Mouse (Mus musculus) forebrain, embryonic 14.5 days (tissue): ENCODE data around the gene Ephb2. TPM values are rescaled to one million over a fixed set of nuclear protein-coding genes. Genes with fewer than 3 reads are reported as not detected.

Source experiments
- ATAC-seq: fragments of 200-750 bp; cut with Nextera tagmentation; 2 replicates; pipeline ENCODE4 v1.8.0; 2017; ENCODE audit warnings: mild to moderate bottlenecking, moderate library complexity
- DNase-seq: peaks from one replicate; pipeline ENCODE4 v3.0.0-alpha.2; 2015; ENCODE audit warnings: low spot score
- H3K27ac ChIP-seq: fragments of 300-500 bp; sonication (generic); 2 replicates; pipeline ENCODE4 v1.5.1; 2014; ENCODE audit warnings: low read depth, mild to moderate bottlenecking, control low read depth, low read length, moderate library complexity
- H3K27me3 ChIP-seq: fragments of 300-500 bp; sonication (generic); replicated peaks from 2 replicates; pipeline ENCODE4 v1.6.1; 2014; ENCODE audit warnings: low read length, control low read depth, mixed read lengths; ENCODE audit not compliant: control insufficient read depth, insufficient read depth
- H3K36me3 ChIP-seq: fragments of 300-500 bp; sonication (generic); 2 replicates; pipeline ENCODE4 v1.6.1; 2014; ENCODE audit warnings: low read length, control low read depth; ENCODE audit not compliant: control insufficient read depth, insufficient read depth
- H3K4me1 ChIP-seq: fragments of 300-500 bp; sonication (generic); 2 replicates; pipeline ENCODE4 v1.6.1; 2014; ENCODE audit warnings: antibody characterized with exemption, low read length, control low read depth; ENCODE audit not compliant: control insufficient read depth, insufficient read depth
- H3K4me2 ChIP-seq: fragments of 300-500 bp; sonication (generic); 2 replicates; pipeline ENCODE4 v1.6.1; 2014; ENCODE audit warnings: mild to moderate bottlenecking, control low read depth, low read length
- H3K4me3 ChIP-seq: fragments of 300-500 bp; sonication (generic); 2 replicates; pipeline ENCODE4 v1.5.1; 2014; ENCODE audit warnings: low read depth, low read length, control low read depth
- H3K9ac ChIP-seq: fragments of 300-500 bp; sonication (generic); 2 replicates; pipeline ENCODE4 v1.6.1; 2014; ENCODE audit warnings: mild to moderate bottlenecking, low read length, control low read depth, moderate library complexity
- H3K9me3 ChIP-seq: fragments of 300-500 bp; sonication (generic); replicated peaks from 2 replicates; pipeline ENCODE4 v1.6.1; 2016; ENCODE audit warnings: low read length, control low read depth, mixed read lengths; ENCODE audit not compliant: control insufficient read depth
- WGBS: fragments of 180-500 bp; shearing (Covaris S2); extraction: QIAGEN DNeasy Blood & Tissue Kit; methylation state at CpG from one replicate; pipeline ENCODE4 v1.1.7; 2014; 5-methylcytosine and 5-hydroxymethylcytosine counted together
- polyA plus RNA-seq: library from polyadenylated mRNA; unstranded; fragments of >200 nt; fragmentation: Nextera tagmentation; extraction: Ambion mirVana; gene quantifications from 2 replicates; pipeline ENCODE4 v1.2.1, GENCODE M21; 2014

The Ephb2 gene
- 9.3 and 9.6 TPM in 2 replicates for polyA plus RNA-seq

DNA sequence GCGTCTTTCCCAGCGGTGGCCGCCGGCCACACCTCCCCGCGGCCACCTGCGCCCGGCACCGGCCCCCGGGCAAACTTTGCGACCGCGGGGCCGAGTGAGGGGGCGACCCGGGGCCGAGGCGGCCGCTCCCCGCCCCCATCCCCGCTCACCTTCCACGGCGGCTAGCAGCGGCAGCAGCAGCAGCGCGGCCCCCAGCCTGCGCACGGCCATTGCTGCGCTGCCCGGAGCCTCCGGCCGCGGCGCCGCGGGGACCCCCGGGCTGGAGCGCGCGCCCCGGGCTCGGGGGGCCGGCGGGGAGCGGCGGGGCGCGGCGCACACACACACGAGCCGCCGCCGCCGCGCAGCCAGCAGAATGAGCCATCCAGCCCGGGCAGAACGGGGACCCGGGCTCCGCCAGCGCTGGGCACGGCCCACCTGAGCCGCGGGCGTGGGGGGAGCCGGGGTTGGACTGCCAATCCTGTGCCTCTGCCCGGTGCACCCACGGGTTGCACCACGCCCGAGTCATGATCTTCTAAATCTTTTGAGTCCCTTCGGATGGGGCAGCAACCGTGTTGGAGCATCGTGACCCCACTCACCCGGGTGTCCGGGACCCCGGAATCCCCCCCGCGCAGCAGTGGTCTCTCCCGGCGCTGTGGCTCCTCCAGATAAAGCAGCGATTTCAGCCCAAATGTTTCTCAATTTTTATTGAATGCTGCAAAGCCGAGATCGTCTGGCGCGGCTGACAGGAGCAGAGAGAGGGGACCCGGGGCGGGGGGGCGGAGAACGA lies at the start of gene Ephb2:
Gene Ephb2 (minus strand): TSS at position 368 of the 766 bp plus-strand sequence.
- no peaks in the 10 kb centered on the region for H3K36me3 ChIP-seq
- DNase-seq (peak; percentile 86), ATAC-seq (peak; percentile 86)
- H3K9ac ChIP-seq, result peak within 1 kb of the TSS; percentile 98
- no peaks in the 10 kb centered on the region for H3K9me3 ChIP-seq
- H3K27me3 ChIP-seq, result no peaks in the 10 kb centered on the region
- under 1% methylated on average over 64 of the region's 88 CpGs for WGBS
- H3K4me1 ChIP-seq, result peaks cover 49% of the 10 kb centered on the region
- peak within 1 kb of the TSS; percentile 100 for H3K27ac ChIP-seq
- H3K4me3 ChIP-seq, result peak within 1 kb of the TSS; percentile 92
- H3K4me2 ChIP-seq, result peak within 1 kb of the TSS; percentile 93

DNA sequence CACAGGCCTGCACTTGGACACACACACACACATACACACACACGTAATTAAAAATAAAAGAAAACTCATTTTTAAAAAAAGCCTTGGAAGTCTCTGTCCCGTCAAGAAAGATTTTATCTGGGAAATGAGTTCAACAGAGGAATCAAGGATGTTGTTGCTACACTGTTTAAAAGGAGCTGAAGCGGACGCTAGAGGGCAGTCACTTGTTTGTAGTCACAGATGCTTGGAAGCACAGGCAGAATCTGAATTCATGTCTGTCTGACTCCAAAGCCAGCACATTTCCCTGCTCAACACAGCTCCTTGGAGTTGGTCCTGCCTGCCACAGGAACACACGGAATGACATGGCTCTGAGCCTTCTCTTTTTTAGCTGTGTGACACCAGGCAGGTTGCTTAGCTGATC lies 42.8 kb upstream of the Ephb2 start:
- H3K27ac ChIP-seq, result no peak overlapping the region
- no peaks in the 10 kb centered on the region for H3K27me3 ChIP-seq
- H3K4me1 ChIP-seq, result no peaks in the 10 kb centered on the region
- peak; percentile 62 for DNase-seq
- 17% methylated on average over 5 of the region's 5 CpGs for WGBS
- no peaks in the 10 kb centered on the region for H3K9me3 ChIP-seq
- no peaks in the 10 kb centered on the region for H3K36me3 ChIP-seq
- no peak overlapping the region for H3K9ac ChIP-seq
- no peak overlapping the region for H3K4me2 ChIP-seq
- ATAC-seq, result no peak
- H3K4me3 ChIP-seq, result no peak overlapping the region

DNA sequence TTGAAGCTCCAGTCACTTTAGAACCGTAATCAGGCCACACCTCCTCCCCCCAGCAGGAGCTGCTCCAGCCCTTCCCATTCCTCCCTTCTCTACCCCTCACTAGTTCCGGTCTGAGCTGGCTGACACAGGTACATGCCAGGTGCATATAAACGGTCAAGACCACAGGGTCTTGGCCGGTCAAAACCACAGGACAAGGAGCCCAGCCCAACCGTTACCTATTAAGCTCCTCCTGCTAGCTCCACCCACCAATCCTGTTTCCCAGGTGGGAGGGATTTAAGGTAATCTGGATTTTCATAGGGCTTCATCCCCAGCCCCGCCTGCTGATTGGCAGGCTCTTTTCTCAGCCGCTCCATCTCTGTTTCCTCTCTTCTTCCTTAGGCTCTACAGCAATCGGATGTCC lies 42.4 kb upstream of the Ephb2 start:
- H3K27me3 ChIP-seq, result no peaks in the 10 kb centered on the region
- H3K9me3 ChIP-seq, result no peaks in the 10 kb centered on the region
- DNase-seq (no peak), ATAC-seq (no peak)
- H3K4me1 ChIP-seq, result no peaks in the 10 kb centered on the region
- H3K36me3 ChIP-seq, result no peaks in the 10 kb centered on the region
- WGBS, result 52% methylated on average over 8 of the region's 8 CpGs
- H3K4me3 ChIP-seq, result no peak overlapping the region
- no peak overlapping the region for H3K9ac ChIP-seq
- no peak overlapping the region for H3K27ac ChIP-seq
- no peak overlapping the region for H3K4me2 ChIP-seq

DNA sequence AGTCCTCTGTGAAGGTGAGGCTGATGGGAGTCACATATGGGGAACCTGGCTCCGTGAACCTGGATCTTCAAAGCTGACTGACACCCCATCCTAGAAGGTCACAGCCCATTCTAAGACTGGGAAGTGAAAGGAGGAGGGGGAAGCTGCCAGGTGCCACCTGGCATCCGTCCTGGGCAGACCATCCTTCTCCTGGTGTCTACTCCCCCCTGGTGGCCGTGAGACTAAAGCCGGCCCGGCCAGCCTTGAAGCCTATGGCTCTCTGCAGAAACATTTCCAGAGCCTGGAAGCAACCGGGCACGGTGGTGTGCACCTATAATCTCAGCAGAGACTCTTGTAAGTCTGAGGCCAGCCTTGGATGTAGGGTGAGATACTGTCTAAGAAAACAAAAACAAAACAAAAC lies 41.2 kb upstream of the Ephb2 start:
- no peaks in the 10 kb centered on the region for H3K9me3 ChIP-seq
- no peaks in the 10 kb centered on the region for H3K27me3 ChIP-seq
- DNase-seq, result peak; percentile 79
- no peak overlapping the region for H3K27ac ChIP-seq
- peak; percentile 60 for ATAC-seq
- no peak overlapping the region for H3K9ac ChIP-seq
- H3K4me1 ChIP-seq, result no peaks in the 10 kb centered on the region
- no peaks in the 10 kb centered on the region for H3K36me3 ChIP-seq
- no peak overlapping the region for H3K4me2 ChIP-seq
- WGBS, result 22% methylated on average over 7 of the region's 7 CpGs
- no peak overlapping the region for H3K4me3 ChIP-seq

DNA sequence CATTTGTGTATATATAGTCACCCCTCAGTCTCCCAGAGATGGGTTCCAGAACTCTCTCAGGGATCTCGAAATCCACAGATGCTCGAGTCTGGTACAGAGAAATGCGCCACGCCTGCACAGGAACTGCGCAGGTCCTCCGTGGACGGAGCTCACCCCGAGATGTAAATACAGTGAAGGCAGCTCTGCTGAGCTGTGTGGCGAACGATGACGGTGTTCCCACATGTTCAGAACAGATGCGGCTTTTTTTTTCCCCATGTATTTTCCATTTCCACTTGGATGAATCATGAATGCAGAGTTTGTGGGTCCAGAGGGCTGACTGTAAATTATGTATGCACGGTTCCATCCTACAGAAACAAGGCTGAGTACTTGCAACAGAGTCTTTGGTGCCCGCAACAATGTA lies 39.2 kb upstream of the Ephb2 start:
- H3K4me1 ChIP-seq, result no peaks in the 10 kb centered on the region
- no peaks in the 10 kb centered on the region for H3K27me3 ChIP-seq
- no peaks in the 10 kb centered on the region for H3K9me3 ChIP-seq
- no peak overlapping the region for H3K27ac ChIP-seq
- ATAC-seq (no peak), DNase-seq (no peak)
- no peaks in the 10 kb centered on the region for H3K36me3 ChIP-seq
- no peak overlapping the region for H3K4me2 ChIP-seq
- no peak overlapping the region for H3K4me3 ChIP-seq
- H3K9ac ChIP-seq, result no peak overlapping the region
- 91% methylated on average over 14 of the region's 14 CpGs for WGBS

DNA sequence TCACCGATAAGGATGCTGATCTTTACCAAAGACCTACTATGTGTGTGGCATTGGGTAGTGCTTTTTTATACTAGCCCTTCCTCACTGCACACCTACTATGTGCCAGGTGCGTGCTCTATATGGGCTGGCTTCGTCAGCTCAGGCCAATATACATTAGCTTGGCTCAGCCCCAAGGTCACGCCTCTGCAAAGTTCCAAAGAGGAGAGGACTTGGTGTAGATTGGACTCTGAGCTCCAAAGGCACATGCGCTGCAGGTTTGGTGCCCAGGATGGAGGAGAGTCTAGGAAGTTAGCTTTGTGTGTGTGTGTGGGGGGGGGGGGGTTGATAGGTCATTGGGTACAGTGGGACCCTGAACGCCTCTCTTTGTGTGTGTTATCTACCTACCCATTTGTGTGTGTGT lies 32.6 kb upstream of the Ephb2 start:
- Histone ChIP-seq H3K27me3 (no peaks in the 10 kb centered on the region), H3K36me3 (no peaks in the 10 kb centered on the region), H3K4me3 (no peak overlapping the region), H3K4me2 (no peak overlapping the region), H3K27ac (0 out of 2 replicates have a peak overlapping the region, but pooled peaks have one; percentile 15), H3K4me1 (peaks cover 14% of the 10 kb centered on the region), H3K9ac (no peak overlapping the region), H3K9me3 (no peaks in the 10 kb centered on the region)
- DNase-seq (no peak), ATAC-seq (no peak)
- WGBS, result 78% methylated on average over 6 of the region's 6 CpGs

DNA sequence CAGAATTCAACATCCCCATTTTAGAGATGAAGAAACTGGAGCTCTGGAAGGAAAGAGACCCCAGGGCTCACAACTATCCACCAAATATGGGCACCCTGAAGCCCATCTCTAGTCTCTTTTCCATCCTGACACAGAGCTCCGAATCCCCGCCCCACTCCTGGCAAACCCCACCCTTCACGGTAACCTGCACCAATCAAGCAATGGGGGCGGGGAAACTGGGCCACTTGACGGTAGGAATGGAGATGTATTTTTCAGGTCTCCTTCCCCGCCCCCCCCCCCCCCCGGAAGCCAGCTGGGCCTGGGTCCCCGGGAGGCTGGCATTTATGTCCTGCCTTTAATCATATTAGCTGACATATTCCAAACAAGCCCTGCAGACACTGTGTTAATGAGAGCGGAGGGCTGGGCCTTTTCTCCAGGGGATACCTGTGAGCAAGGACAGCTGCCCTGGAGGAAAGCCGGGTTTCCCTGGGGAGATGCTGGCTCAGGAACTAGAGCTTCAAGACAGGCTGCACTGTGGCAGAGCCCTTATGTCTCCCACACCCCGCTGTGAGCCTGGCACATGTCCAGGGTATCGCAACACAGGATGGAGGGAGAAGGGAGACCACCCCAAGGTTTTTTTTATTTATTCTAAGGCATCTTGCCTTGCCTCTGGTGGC lies 32.0 kb upstream of the Ephb2 start:
- peak overlapping the region; percentile 15; the same call in 1 of the 2 replicates for H3K27ac ChIP-seq
- H3K4me2 ChIP-seq, result no peak overlapping the region

DNA sequence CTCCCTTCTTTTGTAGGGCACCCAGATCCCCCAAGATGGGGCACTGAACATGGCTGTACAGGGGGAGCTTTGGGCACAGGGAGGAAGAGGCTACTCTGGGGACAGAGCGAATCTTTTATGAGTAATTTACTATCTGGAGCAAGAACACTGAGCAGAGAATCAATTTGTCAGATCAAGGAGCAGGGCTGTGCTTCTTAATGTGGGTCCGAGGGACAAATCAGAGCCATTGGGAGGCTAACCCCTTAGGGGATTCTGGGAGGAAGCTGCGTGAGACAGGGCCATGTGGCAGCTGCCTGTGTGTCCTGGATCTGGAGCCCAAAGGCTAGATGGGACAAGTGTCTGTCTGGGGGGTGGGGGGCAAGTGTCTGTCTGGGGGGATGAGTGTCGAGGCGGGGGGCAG lies 29.7 kb upstream of the Ephb2 start:
- Histone ChIP-seq H3K4me1 (peaks cover 26% of the 10 kb centered on the region), H3K36me3 (no peaks in the 10 kb centered on the region), H3K27ac (peak overlapping the region; percentile 0; the same call in 1 of the 2 replicates), H3K4me3 (no peak overlapping the region), H3K4me2 (no peak overlapping the region), H3K9me3 (no peaks in the 10 kb centered on the region), H3K9ac (no peak overlapping the region), H3K27me3 (no peaks in the 10 kb centered on the region)
- DNase-seq, result no peak
- WGBS, result 53% methylated on average over 5 of the region's 5 CpGs
- no peak for ATAC-seq

More for the DNA sequence above, 32.0 kb upstream of the Ephb2 start:
- 13% methylated on average over 12 of the region's 12 CpGs for WGBS
- H3K4me1 ChIP-seq, result peaks cover 14% of the 10 kb centered on the region
- DNase-seq, result peak; percentile 68
- H3K4me3 ChIP-seq, result no peak overlapping the region
- peak; percentile 50; the same call in 1 of the 2 replicates for ATAC-seq
- no peak overlapping the region for H3K9ac ChIP-seq
- H3K36me3 ChIP-seq, result no peaks in the 10 kb centered on the region
- H3K27me3 ChIP-seq, result no peaks in the 10 kb centered on the region
- H3K9me3 ChIP-seq, result no peaks in the 10 kb centered on the region
